Comparison of ENCODE assay signal across 11 mouse cellular contexts in genomic region chr17:25925348-25925747, GRCm38 (mm10). TPM values are rescaled to one million over a fixed set of nuclear protein-coding genes. Genes with fewer than 3 reads are reported as not detected.
DNase-seq lines count a peak whose midpoint lies in the region; ATAC-seq lines count a peak whose summit lies in the region.
"Had no signal": no experiment of that assay in that cellular context is flagged by ENCODE, and none has a peak within 500 bp of the region (broad histone marks: within the 10 kb centered on the region; RNA-seq: fewer than 3 reads in every experiment).

No protein-coding gene starts in this region.

- intact Hi-C loops in heart, postnatal 36 days (cut with DNase I): no loop called here

- no peak for ATAC-seq in heart, embryonic 11.5 days (replicated peaks; ENCODE audit: insufficient number of reproducible peaks, low FRiP score, low TSS enrichment)
- no peak for ATAC-seq in megakaryocyte-erythroid progenitor cell, adult 5-6 weeks (replicated peaks; ENCODE audit: low FRiP score, low TSS enrichment, poor library complexity, severe bottlenecking)
- ATAC-seq: inflammation-experienced regulatory T-cells, adult 6 months had no signal

- no peak overlapping the region for H3K4me2 ChIP-seq in heart, embryonic 11.5 days
- H3K4me2 ChIP-seq: embryonic facial prominence, embryonic 12.5 days; limb, embryonic 13.5 days had no signal

- DNase-seq in heart, adult 11 months: peak; percentile 97
- peak; percentile 28 to 35 for DNase-seq in right cerebral cortex, postnatal 36 days (ENCODE audit: low spot score in 2 of 2)
- no peak for DNase-seq in right cerebral cortex, postnatal 25 days
- peak; percentile 44 to 52 for DNase-seq in heart, postnatal 36 days
- DNase-seq in yolk sac, embryonic 10.5 days (ENCODE audit: low spot score): no peak
- no peak for DNase-seq in ovary, postnatal 14 days (ENCODE audit: low spot score)

- no peaks in the 10 kb centered on the region for H3K4me1 ChIP-seq in heart, embryonic 11.5 days (ENCODE audit: control insufficient read depth, insufficient read depth, low read length)

- H3K27me3 ChIP-seq in heart, embryonic 11.5 days (ENCODE audit: control insufficient read depth, insufficient read depth, low read length): no peaks in the 10 kb centered on the region
- H3K27me3 ChIP-seq: embryonic facial prominence, embryonic 12.5 days; limb, embryonic 13.5 days had no signal

- H3K9ac ChIP-seq in heart, embryonic 11.5 days (ENCODE audit: low read depth, low read length): no peak overlapping the region
- H3K9ac ChIP-seq: embryonic facial prominence, embryonic 12.5 days; limb, embryonic 13.5 days had no signal

- peaks cover 18% of the 10 kb centered on the region for H3K36me3 ChIP-seq in heart, embryonic 11.5 days (ENCODE audit: control insufficient read depth, insufficient read depth, low read length)

- WGBS in heart, embryonic 11.5 days (ENCODE audit: insufficient replicate concordance): 70% methylated on average over 2 of the region's 2 CpGs

- no peak overlapping the region for H3K4me3 ChIP-seq in heart, embryonic 11.5 days (ENCODE audit: low read depth, low read length)
- H3K4me3 ChIP-seq: embryonic facial prominence, embryonic 12.5 days; limb, embryonic 13.5 days had no signal

- H3K9me3 ChIP-seq in heart, embryonic 11.5 days (replicated peaks; ENCODE audit: control insufficient read depth, low read length): no peaks in the 10 kb centered on the region
- H3K9me3 ChIP-seq: embryonic facial prominence, embryonic 12.5 days; limb, embryonic 13.5 days had no signal

- no peak overlapping the region for H3K27ac ChIP-seq in heart, embryonic 11.5 days (ENCODE audit: low read depth, low read length)
- H3K27ac ChIP-seq: embryonic facial prominence, embryonic 12.5 days; limb, embryonic 13.5 days had no signal

RNA-seq across cellular contexts. Expression of gene Rab40c, which starts 5.8 kb away (rescaled TPM):
- polyA plus RNA-seq in heart, embryonic 11.5 days (2014; fragmentation: Nextera tagmentation; extraction: Ambion mirVana): 11.0 and 11.7 TPM in 2 replicates
- total RNA-seq in heart, postnatal 36 days (2021): 10 to 100 TPM; 18.4 to 21.2 TPM
- total RNA-seq in megakaryocyte-erythroid progenitor cell, adult 5-6 weeks (2014; fragmentation: Nextera tagmentation): 2.4 and 8.9 TPM in 2 replicates
- total RNA-seq in megakaryocyte-erythroid progenitor cell, adult 5-6 weeks (2017): 7.9 and 30.2 TPM in 2 replicates

RNA-seq across cellular contexts. Expression of gene Pigq, which starts 19.4 kb away (rescaled TPM):
- polyA plus RNA-seq in heart, embryonic 11.5 days (2014; fragmentation: Nextera tagmentation; extraction: Ambion mirVana): 71.2 and 77.1 TPM in 2 replicates
- 10 to 100 TPM; 45.6 to 48.2 TPM for total RNA-seq in heart, postnatal 36 days (2021)
- 211 and 231 TPM in 2 replicates for total RNA-seq in megakaryocyte-erythroid progenitor cell, adult 5-6 weeks (2014; fragmentation: Nextera tagmentation)
- total RNA-seq in megakaryocyte-erythroid progenitor cell, adult 5-6 weeks (2017): 102 and 156 TPM in 2 replicates

RNA-seq across cellular contexts. Expression of gene Nhlrc4, which starts 19.4 kb away (rescaled TPM):
- 0.34 and 0.42 TPM in 2 replicates for polyA plus RNA-seq in heart, embryonic 11.5 days (2014; fragmentation: Nextera tagmentation; extraction: Ambion mirVana)
- under 1 TPM in 1 of 2 experiments, not detected in 1; 0.19 TPM for total RNA-seq in heart, postnatal 36 days (2021)
- total RNA-seq in megakaryocyte-erythroid progenitor cell, adult 5-6 weeks (2014; fragmentation: Nextera tagmentation): not detected in 2 replicates
- not detected in 2 replicates for total RNA-seq in megakaryocyte-erythroid progenitor cell, adult 5-6 weeks (2017)
- polyA plus RNA-seq: inflammation-experienced regulatory T-cells, adult 6 months; limb, embryonic 13.5 days had no signal

RNA-seq across cellular contexts. Expression of gene A930017K11Rik, which starts 27.0 kb away (rescaled TPM):
- polyA plus RNA-seq in heart, embryonic 11.5 days (2014; fragmentation: Nextera tagmentation; extraction: Ambion mirVana): 0.14 and 0.25 TPM in 2 replicates
- under 1 TPM; 0.19 to 0.33 TPM for total RNA-seq in heart, postnatal 36 days (2021)
- total RNA-seq in megakaryocyte-erythroid progenitor cell, adult 5-6 weeks (2014; fragmentation: Nextera tagmentation): not detected in 2 replicates
- 0.05 TPM in 1 of 2 replicates, not detected in the other for total RNA-seq in megakaryocyte-erythroid progenitor cell, adult 5-6 weeks (2017)
- polyA plus RNA-seq: inflammation-experienced regulatory T-cells, adult 6 months had no signal

RNA-seq across cellular contexts. Expression of gene Wfikkn1, which starts 44.7 kb away (rescaled TPM):
- 0.17 and 0.47 TPM in 2 replicates for polyA plus RNA-seq in heart, embryonic 11.5 days (2014; fragmentation: Nextera tagmentation; extraction: Ambion mirVana)
- under 1 TPM; 0.41 to 0.64 TPM for total RNA-seq in heart, postnatal 36 days (2021)
- 0.87 TPM in 1 of 2 replicates, not detected in the other for total RNA-seq in megakaryocyte-erythroid progenitor cell, adult 5-6 weeks (2014; fragmentation: Nextera tagmentation)
- total RNA-seq in megakaryocyte-erythroid progenitor cell, adult 5-6 weeks (2017): 0.19 and 1.4 TPM in 2 replicates

Comparison
In these comparisons a context has a peak if more than half of its experiments do, and no peak if none do; other contexts are left out.
1. DNase-seq: peak in heart, adult 11 months (single experiment), right cerebral cortex, postnatal 36 days (2 of 2) and heart, postnatal 36 days (2 of 2); none in right cerebral cortex, postnatal 25 days (single experiment), yolk sac, embryonic 10.5 days (single experiment) and ovary, postnatal 14 days (single experiment).